Mouse (Mus musculus) E14TG2a.4 (cell line): ENCODE data around the gene Igfbp6.

Experiments used
- H3K27me3 ChIP-seq: 2 replicates; pipeline ENCODE4 v1.6.1; 2014; ENCODE audit warnings: low read length, control low read depth; ENCODE audit not compliant: insufficient read depth
- H3K36me3 ChIP-seq: 2 replicates; pipeline ENCODE4 v1.6.1; 2014; ENCODE audit warnings: low read length, control low read depth; ENCODE audit not compliant: insufficient read depth
- H3K4me1 ChIP-seq: replicated peaks from 2 replicates; pipeline ENCODE4 v1.6.1; 2014; ENCODE audit warnings: low read depth, low read length, control low read depth
- H3K4me3 ChIP-seq: replicated peaks from 2 replicates; pipeline ENCODE4 v1.5.1; 2014; ENCODE audit warnings: mild to moderate bottlenecking, low read length
- H3K9me3 ChIP-seq: 2 replicates; pipeline ENCODE4 v1.6.1; 2014; ENCODE audit warnings: low read length, control low read depth
- CTCF ChIP-seq: conservative IDR thresholded peaks from 2 replicates; pipeline ENCODE4 v1.5.1; 2014; ENCODE audit warnings: low read length
- NANOG ChIP-seq: IDR thresholded peaks from 2 replicates; pipeline ENCODE4 v1.6.1; 2014; ENCODE audit warnings: borderline replicate concordance, low read length, mixed read lengths
- POU5F1 ChIP-seq: IDR thresholded peaks from 2 replicates; pipeline ENCODE4 v1.6.1; 2014; ENCODE audit warnings: low read length, borderline replicate concordance

Gene Igfbp6

DNA sequence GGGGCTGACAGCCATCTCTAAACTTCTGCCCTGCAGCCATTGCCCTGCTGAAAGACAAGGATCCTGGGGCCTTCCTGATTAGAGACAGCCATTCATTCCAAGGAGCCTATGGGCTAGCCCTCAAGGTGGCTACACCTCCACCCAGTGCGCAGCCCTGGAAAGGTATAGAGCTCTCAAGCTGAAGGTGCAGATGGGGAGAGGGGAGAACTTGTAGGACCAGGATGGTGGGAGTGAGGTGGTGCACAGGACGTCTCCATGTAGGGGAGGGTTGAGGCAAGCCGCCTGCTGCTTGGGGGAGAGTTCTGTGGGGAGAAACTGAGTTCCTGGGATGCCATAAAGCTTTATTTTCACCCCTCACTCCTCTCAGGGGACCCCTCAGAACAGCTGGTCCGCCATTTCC is 30.5 kb upstream of the Igfbp6 start:
- Histone ChIP-seq H3K27me3 (peaks cover 8% of the 10 kb centered on the region), H3K9me3 (no peaks in the 10 kb centered on the region), H3K4me3 (no peak overlapping the region), H3K4me1 (peaks cover 41% of the 10 kb centered on the region), H3K36me3 (peaks cover 53% of the 10 kb centered on the region)
- TF ChIP-seq NANOG (no peak), POU5F1 (no peak), CTCF (no peak)

DNA sequence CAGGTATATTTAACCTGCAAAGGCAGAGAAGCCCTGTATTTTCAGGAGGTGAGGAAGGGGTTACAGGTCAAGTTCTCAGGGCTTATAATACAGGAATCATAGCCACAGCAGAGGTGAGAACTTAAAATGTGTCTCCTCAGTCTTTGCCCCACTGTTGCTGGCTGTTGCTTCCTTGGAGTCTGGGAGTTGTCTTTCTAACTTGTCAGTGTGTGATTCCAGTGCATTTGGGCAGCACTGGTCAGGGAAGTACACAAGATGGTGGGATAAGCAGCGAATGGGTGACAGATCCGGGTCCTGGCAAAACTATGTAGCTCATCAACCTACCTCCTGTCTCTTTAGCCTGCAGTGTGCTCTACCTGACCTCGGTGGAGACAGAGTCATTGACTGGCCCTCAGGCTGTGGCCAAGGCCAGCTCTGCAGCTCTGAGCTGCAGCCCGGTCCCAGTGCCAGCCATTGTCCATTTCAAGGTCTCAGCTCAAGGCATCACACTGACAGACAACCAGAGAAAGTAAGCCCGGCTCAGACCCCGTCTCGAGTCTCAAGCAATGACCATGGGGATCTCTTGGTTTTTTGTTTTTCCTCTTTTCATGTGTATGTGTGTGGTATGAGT is 29.4 kb upstream of the Igfbp6 start:
- Histone ChIP-seq H3K4me1 (peaks cover 39% of the 10 kb centered on the region), H3K27me3 (peaks cover 8% of the 10 kb centered on the region), H3K4me3 (no peak overlapping the region), H3K36me3 (peaks cover 63% of the 10 kb centered on the region), H3K9me3 (no peaks in the 10 kb centered on the region)
- TF ChIP-seq NANOG (no peak), POU5F1 (no peak), CTCF (no peak)

DNA sequence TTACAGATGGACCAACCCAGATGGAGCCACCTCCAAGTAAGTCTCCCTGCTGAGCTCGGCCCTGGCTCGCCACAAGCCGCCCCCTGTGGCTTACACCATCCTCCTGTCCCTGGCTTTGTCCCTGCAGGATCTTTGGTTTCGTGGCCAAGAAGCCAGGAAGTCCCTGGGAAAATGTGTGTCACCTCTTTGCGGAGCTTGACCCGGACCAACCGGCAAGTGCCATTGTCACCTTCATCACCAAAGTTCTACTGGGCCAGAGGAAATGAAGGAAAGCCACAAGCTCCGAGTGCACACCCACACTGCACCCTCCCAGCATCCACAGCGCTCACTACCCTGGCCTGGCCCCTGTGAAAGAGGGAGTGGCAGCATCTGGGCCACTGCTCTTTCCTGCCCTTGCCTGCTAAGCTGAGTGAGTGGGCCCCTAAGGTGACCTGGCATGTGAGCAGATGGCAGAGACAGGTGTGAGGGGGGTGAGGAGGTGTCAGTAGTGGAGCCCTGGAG is 28.4 kb upstream of the Igfbp6 start:
- Histone ChIP-seq H3K9me3 (no peaks in the 10 kb centered on the region), H3K4me1 (peaks cover 42% of the 10 kb centered on the region), H3K36me3 (peaks cover 74% of the 10 kb centered on the region), H3K27me3 (peaks cover 8% of the 10 kb centered on the region), H3K4me3 (peak overlapping the region; percentile 41)
- no peak for TF ChIP-seq CTCF
- no peak for TF ChIP-seq POU5F1
- TF ChIP-seq NANOG, result no peak

DNA sequence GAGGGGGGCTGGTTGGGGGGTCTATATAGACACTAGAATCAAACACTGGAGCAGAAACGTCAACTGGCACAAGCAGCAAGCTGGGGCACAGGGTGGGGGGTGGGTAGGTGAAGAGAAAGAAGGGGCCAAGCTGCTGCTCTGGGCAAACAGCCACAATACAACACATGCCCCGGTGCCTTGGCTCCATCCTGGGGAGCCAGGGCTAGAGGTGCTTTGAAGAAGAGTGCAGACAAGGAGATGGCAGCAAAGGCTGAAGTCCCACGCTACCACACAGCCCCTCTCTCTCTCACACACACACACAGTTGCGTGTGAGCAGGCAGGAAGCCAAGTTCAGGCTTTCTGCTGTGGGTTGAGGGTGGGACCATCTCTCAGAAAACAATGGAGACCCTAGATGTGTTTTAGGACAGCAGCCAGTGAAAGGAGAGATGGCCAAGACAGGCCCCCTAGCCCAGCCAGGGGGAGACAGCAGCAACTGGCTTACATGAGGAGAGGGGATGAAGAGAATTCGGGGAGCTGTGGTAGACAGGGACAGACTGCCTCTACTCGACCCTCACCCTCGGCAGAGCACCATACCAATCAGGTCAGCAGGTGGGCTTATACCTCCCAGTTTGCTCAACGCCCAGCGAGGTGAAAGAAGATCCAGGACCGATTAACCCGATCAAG is 27.3 kb upstream of the Igfbp6 start:
- Histone ChIP-seq H3K9me3 (no peaks in the 10 kb centered on the region), H3K4me3 (no peak overlapping the region), H3K36me3 (peaks cover 80% of the 10 kb centered on the region), H3K27me3 (peaks cover under 1% of the 10 kb centered on the region; the same call in 1 of the 2 replicates), H3K4me1 (peaks cover 34% of the 10 kb centered on the region)
- TF ChIP-seq POU5F1 (no peak), NANOG (no peak), CTCF (no peak)

DNA sequence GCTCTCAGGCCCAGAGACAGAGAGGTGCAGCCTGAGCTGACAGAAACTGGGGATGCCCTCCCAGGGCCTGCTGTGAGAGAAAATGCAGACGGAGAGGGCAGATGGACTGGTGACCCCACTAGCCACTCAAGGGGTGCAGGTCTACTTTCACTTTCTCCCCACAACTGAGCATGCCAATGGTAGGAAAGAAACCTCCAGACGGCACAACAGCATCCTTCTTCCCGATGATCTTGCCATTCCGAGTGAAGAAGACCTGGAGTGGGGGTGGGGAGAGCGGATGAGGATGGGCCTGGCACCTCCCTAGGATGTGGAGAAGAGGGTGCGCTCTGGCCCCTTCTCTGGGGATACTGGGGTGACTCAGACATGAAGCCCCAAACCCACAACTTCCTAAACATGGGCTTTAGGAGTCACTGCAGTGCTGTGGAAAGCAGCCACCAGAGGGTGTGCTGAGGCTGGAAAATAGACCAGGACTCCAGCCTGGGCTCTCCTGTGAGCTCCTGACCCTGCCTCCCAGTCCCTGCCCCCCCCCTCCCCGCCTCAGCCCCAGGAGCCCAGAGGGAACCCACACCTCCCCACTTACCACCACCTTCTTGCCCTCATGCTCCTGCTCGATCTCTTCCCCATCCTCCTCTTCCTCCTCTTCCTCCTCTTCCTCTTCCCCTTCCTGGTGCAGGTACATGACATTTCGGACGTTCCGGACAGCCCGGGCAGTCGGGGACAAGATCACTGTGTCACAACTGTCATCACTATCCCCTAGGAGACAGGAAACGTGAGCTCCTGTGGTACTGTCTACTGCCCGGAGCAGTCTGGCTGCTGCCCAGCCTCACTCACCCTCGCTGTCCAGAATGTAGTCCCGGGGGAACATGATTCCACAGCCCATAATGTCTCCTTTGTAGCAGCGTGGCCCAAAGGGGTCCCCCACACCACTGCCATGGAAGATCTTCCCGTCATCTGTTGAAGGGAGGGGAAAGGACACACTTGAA is 26.4 kb upstream of the Igfbp6 start:
- no peaks in the 10 kb centered on the region for H3K9me3 ChIP-seq
- H3K4me3 ChIP-seq, result no peak overlapping the region
- TF ChIP-seq NANOG (no peak), POU5F1 (no peak), CTCF (no peak; the same call in 1 of the 2 replicates)
- peaks cover 85% of the 10 kb centered on the region for H3K36me3 ChIP-seq
- H3K27me3 ChIP-seq, result no peaks in the 10 kb centered on the region; the same call in 1 of the 2 replicates
- peaks cover 34% of the 10 kb centered on the region for H3K4me1 ChIP-seq

DNA sequence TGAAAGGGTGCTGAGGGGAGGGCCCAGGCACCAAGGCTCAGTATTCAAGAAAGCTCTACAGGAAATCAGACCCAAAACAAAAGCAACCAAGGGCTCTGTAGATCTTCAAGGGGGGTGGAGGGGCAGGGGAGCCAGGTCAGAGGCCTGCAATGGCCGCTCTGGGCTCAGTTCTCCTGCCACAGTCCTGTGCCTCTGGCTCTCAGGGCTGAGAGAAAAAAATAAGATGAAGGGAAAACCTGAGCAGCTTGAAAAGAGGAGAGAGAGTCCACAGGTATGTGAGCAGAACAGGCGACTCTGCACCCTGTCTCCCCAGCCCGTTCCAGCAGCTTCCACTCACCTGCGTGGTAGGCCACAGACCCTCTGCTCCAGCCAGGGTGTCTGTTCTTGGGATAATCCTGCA is 25.6 kb upstream of the Igfbp6 start:
- TF ChIP-seq POU5F1, result no peak
- TF ChIP-seq NANOG, result no peak
- TF ChIP-seq CTCF, result no peak
- peaks cover 34% of the 10 kb centered on the region for H3K4me1 ChIP-seq
- peaks cover 85% of the 10 kb centered on the region for H3K36me3 ChIP-seq
- H3K4me3 ChIP-seq, result no peak overlapping the region
- H3K9me3 ChIP-seq, result no peaks in the 10 kb centered on the region
- H3K27me3 ChIP-seq, result no peaks in the 10 kb centered on the region

DNA sequence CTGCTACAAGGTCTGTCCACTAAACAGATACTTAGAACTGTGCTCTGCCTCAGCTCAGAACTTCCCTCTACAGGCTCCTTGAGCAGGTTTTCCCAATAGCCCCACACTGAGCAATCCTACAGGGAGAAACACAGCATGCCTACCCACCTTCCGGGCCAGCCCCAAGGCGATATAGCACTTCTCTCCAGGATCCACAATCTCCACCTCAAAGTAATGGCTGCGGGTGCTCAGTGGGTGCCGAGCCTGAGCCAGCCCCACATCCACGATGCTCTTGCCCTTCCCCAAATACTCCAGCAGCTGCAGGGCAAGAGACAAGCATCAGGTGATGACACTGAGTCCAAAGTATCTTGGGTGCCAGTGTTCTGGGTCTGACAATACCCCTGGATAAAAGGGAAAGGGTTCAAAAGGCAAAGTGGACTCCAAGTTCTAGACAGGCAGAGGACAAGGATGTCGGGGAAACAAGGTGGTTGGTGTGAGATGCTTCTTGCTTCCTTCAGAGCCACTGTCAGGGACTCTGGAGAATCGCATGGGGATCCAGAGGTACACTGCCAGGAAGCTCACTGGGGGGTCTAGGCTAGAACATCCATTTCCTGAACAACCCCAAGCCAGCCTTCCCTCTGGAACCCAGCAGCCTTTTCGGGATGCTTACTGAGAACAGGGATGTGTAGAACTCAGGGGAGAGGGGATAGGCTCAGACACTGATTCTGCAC is 24.9 kb upstream of the Igfbp6 start:
- Histone ChIP-seq H3K27me3 (no peaks in the 10 kb centered on the region), H3K4me3 (no peak overlapping the region), H3K36me3 (peaks cover 86% of the 10 kb centered on the region), H3K4me1 (peaks cover 34% of the 10 kb centered on the region), H3K9me3 (no peaks in the 10 kb centered on the region)
- no peak for TF ChIP-seq POU5F1
- TF ChIP-seq NANOG, result no peak
- TF ChIP-seq CTCF, result no peak
